Mouse (Mus musculus) lung, embryonic 14.5 days (tissue): Measurements from ENCODE around the gene E330009J07Rik. TPM values are rescaled to one million over a fixed set of nuclear protein-coding genes. Genes with fewer than 3 reads are reported as not detected.

Experiments used
- ATAC-seq: fragments of 200-750 bp; cut with Nextera tagmentation; 2 replicates; pipeline ENCODE4 v1.8.0; 2017; ENCODE audit warnings: mild to moderate bottlenecking, moderate TSS enrichment, moderate library complexity; ENCODE audit not compliant: insufficient read depth
- DNase-seq: peaks from one replicate; pipeline ENCODE4 v3.0.0-alpha.2; 2015
- H3K27ac ChIP-seq: fragments of 300-500 bp; sonication (generic); 2 replicates; pipeline ENCODE4 v1.5.1; 2014; ENCODE audit warnings: low read depth, mild to moderate bottlenecking, moderate library complexity
- H3K27me3 ChIP-seq: fragments of 300-500 bp; sonication (generic); 2 replicates; pipeline ENCODE4 v1.6.1; 2014; ENCODE audit warnings: low read length, control low read depth; ENCODE audit not compliant: insufficient read depth
- H3K36me3 ChIP-seq: fragments of 300-500 bp; sonication (generic); 2 replicates; pipeline ENCODE4 v1.6.1; 2014; ENCODE audit warnings: control low read depth; ENCODE audit not compliant: insufficient read depth
- H3K4me1 ChIP-seq: fragments of 300-500 bp; sonication (generic); 2 replicates; pipeline ENCODE4 v1.6.1; 2014; ENCODE audit warnings: antibody characterized with exemption, control low read depth; ENCODE audit not compliant: insufficient read depth
- H3K4me2 ChIP-seq: fragments of 300-500 bp; sonication (generic); 2 replicates; pipeline ENCODE4 v1.6.1; 2014; ENCODE audit warnings: mild to moderate bottlenecking
- H3K4me3 ChIP-seq: fragments of 300-500 bp; sonication (generic); 2 replicates; pipeline ENCODE4 v1.5.1; 2014; ENCODE audit warnings: low read depth, low read length
- H3K9ac ChIP-seq: fragments of 300-500 bp; sonication (generic); 2 replicates; pipeline ENCODE4 v1.6.1; 2014
- H3K9me3 ChIP-seq: fragments of 300-500 bp; sonication (generic); 2 replicates; pipeline ENCODE4 v1.6.1; 2016; ENCODE audit warnings: low read depth, low read length, control low read depth
- CTCF ChIP-seq: IDR thresholded peaks from 2 replicates; pipeline ENCODE4 v1.5.1; 2016; ENCODE audit warnings: antibody characterized with exemption, low read depth
- WGBS: fragments of 180-500 bp; shearing (Covaris S2); extraction: QIAGEN DNeasy Blood & Tissue Kit; methylation state at CpG from one replicate; pipeline ENCODE4 v1.1.7; 2014; 5-methylcytosine and 5-hydroxymethylcytosine counted together
- polyA plus RNA-seq: library from polyadenylated mRNA; unstranded; fragments of >200 nt; fragmentation: Nextera tagmentation; extraction: Ambion mirVana; gene quantifications from 2 replicates; pipeline ENCODE4 v1.2.1, GENCODE M21; 2014

The E330009J07Rik gene
- polyA plus RNA-seq, 1 experiment from 2014 or later, result 16.0 TPM

DNA sequence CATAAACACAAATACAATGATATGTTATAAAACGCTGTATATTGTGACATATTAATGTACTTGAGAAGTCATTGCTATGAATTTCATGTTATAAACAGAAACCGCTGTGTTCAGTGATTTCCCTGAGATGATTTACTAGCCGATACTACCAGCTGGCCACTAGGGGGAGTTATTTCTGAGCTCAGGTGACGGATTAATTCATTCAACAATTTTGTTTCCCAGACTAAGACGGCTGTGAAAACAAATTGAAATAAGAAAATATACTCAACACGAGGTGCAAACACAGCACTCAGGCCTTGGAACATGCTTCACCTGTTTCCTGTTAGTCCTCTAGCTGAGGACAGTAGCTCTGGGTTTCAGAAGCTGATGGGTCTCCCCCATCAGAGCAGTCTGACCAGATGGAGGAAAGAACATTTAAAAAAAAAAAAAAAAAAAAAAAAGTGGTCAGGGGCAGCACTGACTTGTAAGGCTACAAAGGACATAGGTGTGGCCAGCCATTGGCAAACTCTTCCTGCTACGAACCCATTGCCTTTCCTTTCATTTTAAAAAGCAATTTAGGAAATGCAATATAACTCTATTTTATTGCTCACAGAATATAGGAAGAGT, 18.6 kb upstream of the E330009J07Rik start:
- peak; percentile 58 for TF ChIP-seq CTCF
- Histone ChIP-seq H3K4me2 (no peak overlapping the region), H3K9ac (no peak overlapping the region), H3K4me3 (no peak overlapping the region), H3K36me3 (no peaks in the 10 kb centered on the region), H3K27ac (no peak overlapping the region), H3K27me3 (no peaks in the 10 kb centered on the region), H3K4me1 (no peaks in the 10 kb centered on the region), H3K9me3 (no peaks in the 10 kb centered on the region)
- DNase-seq (peak; percentile 39), ATAC-seq (no peak)
- 21% methylated on average over 7 of the region's 7 CpGs for WGBS

DNA sequence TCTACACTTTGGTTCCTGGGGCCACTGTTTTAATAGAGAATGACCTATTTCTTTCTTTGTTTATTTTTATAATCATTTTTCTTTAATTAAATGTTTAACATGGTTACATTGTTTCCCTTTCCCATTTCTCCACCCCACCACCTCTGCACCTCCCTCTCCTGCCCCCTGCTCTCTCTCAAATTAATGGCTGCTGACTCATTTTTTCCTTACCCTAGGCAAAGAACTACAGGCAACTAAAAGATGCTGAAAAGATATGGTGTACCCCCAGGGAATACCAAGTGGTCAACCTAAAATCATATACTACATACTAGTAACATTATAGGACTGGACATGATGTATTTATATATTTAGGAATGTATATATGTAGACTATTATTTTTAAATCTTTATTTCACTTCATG, 12.7 kb upstream of the E330009J07Rik start:
- H3K4me1 ChIP-seq, result no peaks in the 10 kb centered on the region
- DNase-seq (no peak), ATAC-seq (no peak)
- no peak for TF ChIP-seq CTCF
- no peaks in the 10 kb centered on the region for H3K27me3 ChIP-seq
- no peak overlapping the region for H3K9ac ChIP-seq
- no peaks in the 10 kb centered on the region for H3K36me3 ChIP-seq
- H3K27ac ChIP-seq, result no peak overlapping the region
- no peak overlapping the region for H3K4me3 ChIP-seq
- no peak overlapping the region for H3K4me2 ChIP-seq
- H3K9me3 ChIP-seq, result no peaks in the 10 kb centered on the region

DNA sequence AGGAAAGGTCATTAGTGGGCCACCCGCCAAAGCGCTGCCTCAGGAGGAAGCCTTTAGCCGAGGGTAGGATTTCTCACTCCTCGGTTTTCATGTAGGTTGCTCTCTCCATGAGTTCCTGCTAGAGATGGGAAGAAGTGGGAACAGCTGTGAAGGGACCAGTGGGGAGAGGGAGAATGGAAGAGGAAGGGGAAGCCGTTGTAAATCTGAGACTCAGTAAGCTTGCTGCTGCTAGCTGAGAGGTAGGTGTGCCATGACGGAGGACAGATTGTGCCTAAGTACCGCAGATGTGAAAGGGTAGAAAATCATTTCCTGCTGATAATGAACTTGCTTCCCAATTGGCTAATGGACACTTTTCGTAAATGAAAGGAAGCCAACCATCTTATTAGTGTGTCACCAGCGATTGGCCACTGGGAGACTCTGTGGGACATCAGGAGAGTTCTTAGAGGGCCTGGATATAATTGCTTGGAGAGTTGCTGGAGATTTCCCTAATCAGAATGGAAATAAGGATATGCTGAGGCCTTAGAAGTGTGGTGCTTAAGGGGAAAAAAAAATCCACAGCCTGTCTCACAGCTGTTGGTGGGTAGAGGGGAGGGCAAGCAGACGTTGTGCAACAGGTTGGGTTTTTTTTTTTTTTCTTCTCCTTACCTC, 7.5 kb upstream of the E330009J07Rik start:
- H3K4me3 ChIP-seq, result no peak overlapping the region
- H3K27me3 ChIP-seq, result no peaks in the 10 kb centered on the region
- peak; percentile 70; the same call in 1 of the 2 replicates for ATAC-seq
- H3K4me1 ChIP-seq, result no peaks in the 10 kb centered on the region
- no peak overlapping the region for H3K4me2 ChIP-seq
- peak; percentile 47 for DNase-seq
- no peaks in the 10 kb centered on the region for H3K36me3 ChIP-seq
- no peaks in the 10 kb centered on the region for H3K9me3 ChIP-seq
- no peak for TF ChIP-seq CTCF
- H3K9ac ChIP-seq, result no peak overlapping the region
- WGBS, result 17% methylated on average over 10 of the region's 10 CpGs
- H3K27ac ChIP-seq, result no peak overlapping the region

DNA sequence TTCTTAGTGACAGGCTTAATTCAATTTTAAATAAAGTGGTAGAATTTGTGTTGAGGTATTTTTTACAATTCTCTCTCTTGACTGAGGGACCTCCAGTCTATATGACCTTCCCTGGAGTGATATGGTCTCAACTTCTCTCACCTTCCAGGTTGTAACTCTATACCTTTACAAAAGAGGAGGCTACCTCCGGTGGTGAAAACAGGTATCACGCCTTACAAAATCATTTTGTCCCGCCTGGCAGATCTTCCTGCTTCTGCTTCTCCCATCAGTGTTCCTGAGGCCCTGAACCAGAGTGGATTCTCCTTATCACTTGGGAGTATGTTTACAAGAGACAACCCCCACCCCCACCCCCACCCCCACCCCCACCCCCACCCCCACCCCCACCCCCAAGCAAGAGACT, 5.8 kb upstream of the E330009J07Rik start:
- H3K9me3 ChIP-seq, result no peaks in the 10 kb centered on the region
- no peak overlapping the region for H3K9ac ChIP-seq
- ATAC-seq (no peak), DNase-seq (no peak)
- no peaks in the 10 kb centered on the region for H3K27me3 ChIP-seq
- H3K27ac ChIP-seq, result no peak overlapping the region
- H3K4me1 ChIP-seq, result no peaks in the 10 kb centered on the region
- WGBS, result 20% methylated on average over 3 of the region's 3 CpGs
- H3K36me3 ChIP-seq, result no peaks in the 10 kb centered on the region
- TF ChIP-seq CTCF, result peak; percentile 16; the same call in 1 of the 2 replicates
- H3K4me2 ChIP-seq, result no peak overlapping the region
- H3K4me3 ChIP-seq, result no peak overlapping the region

DNA sequence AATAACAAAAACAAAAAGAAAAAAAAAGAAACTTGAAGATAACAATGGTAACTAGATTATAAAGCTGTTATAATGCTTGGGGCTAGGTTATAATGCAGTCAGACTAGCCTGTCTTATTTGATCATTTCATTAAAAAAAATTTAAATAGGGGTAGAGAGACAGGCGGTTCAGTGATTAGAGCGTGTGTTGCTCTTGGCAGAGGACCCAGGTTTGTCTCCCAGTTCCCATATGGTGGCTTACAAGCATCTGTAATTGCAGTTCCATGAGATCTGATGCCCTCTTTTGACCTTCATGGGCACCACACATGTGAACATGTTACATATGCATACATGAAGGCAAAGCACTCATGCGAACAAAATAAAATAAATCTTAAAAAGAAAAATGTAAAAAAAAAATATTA, 5.3 kb upstream of the E330009J07Rik start:
- no peaks in the 10 kb centered on the region for H3K9me3 ChIP-seq
- no peaks in the 10 kb centered on the region for H3K36me3 ChIP-seq
- DNase-seq (no peak), ATAC-seq (no peak)
- no peaks in the 10 kb centered on the region for H3K4me1 ChIP-seq
- WGBS, result 79% methylated on average over 3 of the region's 3 CpGs
- H3K9ac ChIP-seq, result no peak overlapping the region
- no peak for TF ChIP-seq CTCF
- no peak overlapping the region for H3K4me2 ChIP-seq
- no peak overlapping the region for H3K27ac ChIP-seq
- no peaks in the 10 kb centered on the region for H3K27me3 ChIP-seq
- no peak overlapping the region for H3K4me3 ChIP-seq

DNA sequence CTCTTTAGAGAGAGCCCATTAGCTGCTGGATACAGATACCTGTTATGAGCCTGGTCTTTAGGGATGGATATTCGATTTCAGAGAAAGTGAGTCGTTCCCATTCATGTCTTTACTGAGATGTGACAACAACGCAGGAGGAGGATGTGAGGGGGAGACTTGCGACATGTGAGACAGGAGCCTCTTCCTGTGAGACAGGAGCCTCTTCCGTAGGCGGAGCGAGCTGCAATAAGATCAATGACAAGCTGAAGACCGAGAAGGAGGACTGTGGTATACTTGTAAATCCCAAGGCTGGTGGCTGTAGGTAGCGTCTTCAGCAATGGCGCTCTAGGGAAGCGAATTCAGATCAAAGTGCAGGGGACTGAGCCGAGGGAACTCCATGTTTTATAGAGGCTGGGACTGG, 3.8 kb upstream of the E330009J07Rik start:
- Histone ChIP-seq H3K9me3 (no peaks in the 10 kb centered on the region), H3K9ac (no peak overlapping the region), H3K27ac (no peak overlapping the region), H3K4me2 (no peak overlapping the region), H3K4me3 (no peak overlapping the region), H3K36me3 (no peaks in the 10 kb centered on the region), H3K4me1 (no peaks in the 10 kb centered on the region), H3K27me3 (no peaks in the 10 kb centered on the region)
- no peak for TF ChIP-seq CTCF
- ATAC-seq (no peak), DNase-seq (no peak)
- WGBS, result 31% methylated on average over 12 of the region's 12 CpGs

DNA sequence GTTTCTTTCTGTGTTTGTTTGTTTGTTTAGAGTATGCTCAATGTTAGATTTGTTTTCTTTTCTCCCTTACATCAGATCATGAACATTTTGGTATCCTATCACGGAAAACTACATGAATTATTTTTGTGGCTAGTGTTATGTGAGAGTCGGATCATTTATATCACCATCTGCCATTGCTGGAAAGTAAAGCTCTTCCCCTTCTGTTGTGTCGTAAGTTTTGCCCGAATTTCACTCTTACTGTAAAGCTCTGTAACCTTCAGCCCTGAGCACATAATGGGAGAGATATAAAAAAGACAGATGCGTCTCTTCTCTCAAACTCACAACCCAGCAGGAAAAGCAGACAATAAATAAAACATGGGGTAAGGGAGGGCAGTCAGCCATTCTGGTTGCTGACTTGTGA, 3.0 kb upstream of the E330009J07Rik start, which contains the start of gene Wee2:
Wee2 (plus strand) TSS at position 153 of the 400 bp plus-strand sequence.
- DNase-seq (no peak), ATAC-seq (no peak)
- Histone ChIP-seq H3K4me3 (no peak within 1 kb of the TSS), H3K4me1 (no peaks in the 10 kb centered on the region), H3K27me3 (no peaks in the 10 kb centered on the region), H3K9me3 (no peaks in the 10 kb centered on the region), H3K36me3 (no peaks in the 10 kb centered on the region), H3K27ac (no peak within 1 kb of the TSS), H3K9ac (no peak within 1 kb of the TSS), H3K4me2 (no peak within 1 kb of the TSS)
- WGBS, result 50% methylated on average over 5 of the region's 5 CpGs
- no peak for TF ChIP-seq CTCF
